Mouse (Mus musculus) lung, adult 18-20 months (tissue): Measurements from ENCODE around the gene Xdh.

Experiments
- DNase-seq, 2 experiments: peaks; one replicate each; pipeline ENCODE4 v3.0.0; 2022; ENCODE audit warnings: mixed read lengths in 2 of 2

The Xdh gene

GRCm38 (mm10) chr17:73950062-73950735, at the start of gene Xdh:
Gene Xdh, minus strand, starts transcription at chr17:73950196.
- peak; percentile 89 to 92 for DNase-seq

- DNase-seq = no peak
Observed at GRCm38 (mm10) chr17:73995907-73996645, 46.1 kb upstream of the Xdh start.

GRCm38 (mm10) chr17:73991264-73991663, 41.3 kb upstream of the Xdh start:
- DNase-seq = no peak

GRCm38 (mm10) chr17:73986571-73986970, 36.6 kb upstream of the Xdh start:
- no peak for DNase-seq

GRCm38 (mm10) chr17:73985936-73986335, 35.9 kb upstream of the Xdh start:
- DNase-seq = peak; percentile 48 to 63

- no peak for DNase-seq
Observed at GRCm38 (mm10) chr17:73984508-73984907, 34.5 kb upstream of the Xdh start.

GRCm38 (mm10) chr17:73982871-73983270, 32.9 kb upstream of the Xdh start:
- no peak for DNase-seq

GRCm38 (mm10) chr17:73976066-73976465, 26.1 kb upstream of the Xdh start:
- no peak for DNase-seq

GRCm38 (mm10) chr17:73972648-73973047, 22.7 kb upstream of the Xdh start:
- no peak for DNase-seq

GRCm38 (mm10) chr17:73971291-73971690, 21.3 kb upstream of the Xdh start:
- no peak for DNase-seq

- DNase-seq = peak; percentile 86 to 91
Observed at GRCm38 (mm10) chr17:73970361-73971027, 20.5 kb upstream of the Xdh start.

GRCm38 (mm10) chr17:73964856-73965255, 14.9 kb upstream of the Xdh start:
- DNase-seq = peak in 1 of 2 experiments; percentile 65

GRCm38 (mm10) chr17:73962628-73963043, 12.6 kb upstream of the Xdh start:
- peak; percentile 43 to 82 for DNase-seq

- peak in 1 of 2 experiments; percentile 24 for DNase-seq
Observed at GRCm38 (mm10) chr17:73961801-73962403, 11.9 kb upstream of the Xdh start.

GRCm38 (mm10) chr17:73960745-73961144, 10.7 kb upstream of the Xdh start:
- no peak for DNase-seq

- DNase-seq = peak in 1 of 2 experiments; percentile 42
Observed at GRCm38 (mm10) chr17:73952103-73952521, 2.1 kb upstream of the Xdh start.

- no peak for DNase-seq
Observed at GRCm38 (mm10) chr17:73950970-73951369, 974 bp upstream of the Xdh start.

GRCm38 (mm10) chr17:73949498-73949897, 498 bp downstream of the Xdh start:
- peak in 1 of 2 experiments; percentile 48 for DNase-seq

- DNase-seq = no peak
Observed at GRCm38 (mm10) chr17:73948801-73949200, 1.2 kb downstream of the Xdh start.

- DNase-seq = peak; percentile 75 to 89
Observed at GRCm38 (mm10) chr17:73948039-73948438, 2.0 kb downstream of the Xdh start.

- DNase-seq = no peak
Observed at GRCm38 (mm10) chr17:73946856-73947255, 3.1 kb downstream of the Xdh start.

GRCm38 (mm10) chr17:73944661-73945060, 5.3 kb downstream of the Xdh start:
- no peak for DNase-seq
